In the genomic region with DNA sequence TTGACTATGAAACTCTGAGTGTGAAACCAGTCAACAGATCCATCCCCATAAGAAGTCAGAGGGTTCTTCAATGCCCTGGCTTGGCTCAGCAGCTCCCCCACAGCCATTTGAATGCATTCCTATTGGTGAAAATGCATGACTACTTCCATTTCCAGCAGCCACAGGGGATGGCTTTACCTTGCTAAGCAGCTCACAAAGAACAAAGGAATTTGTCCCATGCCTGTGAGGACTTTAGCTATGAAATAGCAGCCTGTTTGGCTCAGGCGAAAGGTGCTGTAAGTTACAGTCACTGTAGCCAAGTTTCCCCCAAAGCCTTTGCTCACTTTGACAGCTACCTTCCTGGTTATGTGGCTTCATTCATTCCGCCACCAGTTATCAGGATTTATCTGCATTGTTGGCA, we compare ENCODE assay signal across 23 mouse cellular contexts.
DNase-seq lines count a peak whose midpoint lies in the region; ATAC-seq lines count a peak whose summit lies in the region.
"Had no signal": no experiment of that assay in that cellular context is flagged by ENCODE, and none has a peak within 500 bp of the region (broad histone marks: within the 10 kb centered on the region; RNA-seq: fewer than 3 reads in every experiment).

No protein-coding gene starts in this region.

- WGBS in midbrain, embryonic 10.5 days = 46% methylated on average over 2 of the region's 2 CpGs
- WGBS in midbrain, embryonic 13.5 days = 44% methylated on average over 2 of the region's 2 CpGs

- H3K27ac ChIP-seq in midbrain, embryonic 10.5 days (replicated peaks) = no peak overlapping the region
- no peak overlapping the region for H3K27ac ChIP-seq in midbrain, embryonic 13.5 days
- H3K27ac ChIP-seq: embryonic facial prominence, embryonic 15.5 days; forebrain, embryonic 15.5 days; heart, adult 2 months; hindbrain, embryonic 12.5 days had no signal

- H3K4me3 ChIP-seq in midbrain, embryonic 10.5 days = no peak overlapping the region
- no peak overlapping the region for H3K4me3 ChIP-seq in midbrain, embryonic 13.5 days (replicated peaks)
- H3K4me3 ChIP-seq: embryonic facial prominence, embryonic 15.5 days; forebrain, embryonic 15.5 days; heart, adult 2 months; hindbrain, embryonic 12.5 days had no signal

- H3K4me2 ChIP-seq in midbrain, embryonic 13.5 days (replicated peaks) = no peak overlapping the region
- H3K4me2 ChIP-seq: embryonic facial prominence, embryonic 15.5 days; forebrain, embryonic 15.5 days; heart, embryonic 11.5 days; hindbrain, embryonic 12.5 days had no signal

- no peaks in the 10 kb centered on the region for H3K36me3 ChIP-seq in midbrain, embryonic 10.5 days
- no peaks in the 10 kb centered on the region for H3K36me3 ChIP-seq in midbrain, embryonic 13.5 days
- H3K36me3 ChIP-seq: embryonic facial prominence, embryonic 15.5 days; forebrain, embryonic 15.5 days; hindbrain, embryonic 12.5 days had no signal

- DNase-seq in embryo, embryonic 9.5 days (ENCODE audit: extremely low spot score) = peak; percentile 9
- no peak for DNase-seq in embryo, embryonic 11 days
- peak; percentile 16 for DNase-seq in midbrain, embryonic 10.5 days (ENCODE audit: low spot score)
- peak; percentile 6 for DNase-seq in ZHBTc4 (ENCODE audit: low read depth, low spot score)
- no peak for DNase-seq in c-Kit-positive CD71-positive TER-119-positive erythroid progenitor cells, embryonic 14.5 days (ENCODE audit: low spot score)
- DNase-seq in lung, postnatal 4 days = no peak
- DNase-seq in layer of hippocampus, postnatal 14 days (ENCODE audit: low spot score in 2 of 2) = no peak
- DNase-seq: adrenal gland, adult 2 months; adrenal gland, postnatal 25 days; cerebellum, adult 11-12 months; cerebellum, adult 9-10 months; cerebellum, postnatal 36 days; gastrocnemius, postnatal 10 days; heart, adult 2 months; heart, postnatal 4 days; kidney, adult 11 months had no signal

- no peaks in the 10 kb centered on the region for H3K9me3 ChIP-seq in midbrain, embryonic 10.5 days (replicated peaks)
- no peaks in the 10 kb centered on the region for H3K9me3 ChIP-seq in midbrain, embryonic 13.5 days
- H3K9me3 ChIP-seq: embryonic facial prominence, embryonic 15.5 days; forebrain, embryonic 15.5 days; hindbrain, embryonic 12.5 days had no signal

- no peaks in the 10 kb centered on the region for H3K27me3 ChIP-seq in midbrain, embryonic 10.5 days (ENCODE audit: low read depth, poor library complexity, severe bottlenecking)
- H3K27me3 ChIP-seq in midbrain, embryonic 13.5 days = no peaks in the 10 kb centered on the region
- H3K27me3 ChIP-seq: CH12.LX; embryonic facial prominence, embryonic 15.5 days; forebrain, embryonic 15.5 days; hindbrain, embryonic 12.5 days had no signal

- H3K4me1 ChIP-seq in midbrain, embryonic 10.5 days = peaks cover 10% of the 10 kb centered on the region
- no peaks in the 10 kb centered on the region for H3K4me1 ChIP-seq in midbrain, embryonic 13.5 days (replicated peaks)
- H3K4me1 ChIP-seq: embryonic facial prominence, embryonic 15.5 days; forebrain, embryonic 15.5 days; hindbrain, embryonic 12.5 days had no signal

- no peak overlapping the region for H3K9ac ChIP-seq in midbrain, embryonic 13.5 days (replicated peaks)
- H3K9ac ChIP-seq: embryonic facial prominence, embryonic 15.5 days; forebrain, embryonic 15.5 days; hindbrain, embryonic 12.5 days had no signal

- no peak for ATAC-seq in midbrain, embryonic 13.5 days
- ATAC-seq: forebrain, embryonic 15.5 days; hindbrain, embryonic 16.5 days had no signal

Comparison
In these comparisons a context has a peak if more than half of its experiments do, and no peak if none do; other contexts are left out.
1. DNase-seq: peak in embryo, embryonic 9.5 days (single experiment), midbrain, embryonic 10.5 days (single experiment) and ZHBTc4 (single experiment); none in embryo, embryonic 11 days (single experiment), c-Kit-positive CD71-positive TER-119-positive erythroid progenitor cells, embryonic 14.5 days (single experiment), lung, postnatal 4 days (0 of 2) and layer of hippocampus, postnatal 14 days (0 of 2).